Mouse (Mus musculus) small intestine, adult 2 months (tissue): ENCODE results near the gene Fam57b.

Experiments
- CTCF ChIP-seq: fragments of 200-500 bp; IDR thresholded peaks from 2 replicates; pipeline ENCODE4 v1.5.1; 2012; ENCODE audit warnings: low read depth, mild to moderate bottlenecking, control low read depth, inconsistent platforms, low read length, moderate library complexity, mixed read lengths; ENCODE audit not compliant: insufficient replicate concordance, insufficient read length; ENCODE audit errors: extremely low read depth
- POLR2A ChIP-seq: fragments of 200-500 bp; IDR thresholded peaks from 2 replicates; pipeline ENCODE4 v1.6.1; 2012; ENCODE audit warnings: low read depth, mild to moderate bottlenecking, control low read depth, inconsistent platforms, low read length, moderate library complexity

DNA sequence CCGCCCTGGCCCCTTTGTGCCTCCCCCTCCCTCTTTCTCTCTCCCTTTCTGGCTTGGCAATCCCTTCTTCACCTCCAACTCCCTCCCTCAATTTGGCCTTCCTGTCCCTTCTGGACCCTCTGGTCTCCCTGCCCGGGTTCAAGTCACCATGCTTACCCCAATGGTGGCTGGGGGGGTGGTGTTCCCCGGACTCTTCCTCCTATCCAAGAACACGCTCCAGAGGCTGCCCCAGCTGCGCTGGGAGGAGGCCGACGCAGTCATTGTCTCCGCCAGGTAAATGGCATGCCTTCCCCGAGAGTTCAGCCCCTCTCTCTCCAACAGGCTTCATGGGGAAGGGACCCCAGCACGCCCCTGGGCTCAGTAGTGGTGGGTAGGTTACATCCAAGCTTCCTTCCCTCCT lies 26.5 kb downstream of the Fam57b start:
- TF ChIP-seq CTCF: no peak
- TF ChIP-seq POLR2A: no peak
